Mouse (Mus musculus): ENCODE results near the gene Ccdc73. TPM values are rescaled to one million over a fixed set of nuclear protein-coding genes. Genes with fewer than 3 reads are reported as not detected.

The Ccdc73 gene
- polyA plus RNA-seq (2014; fragmentation: Illumina TruSeq; extraction: RNeasy Lipid Tissue Mini Kit (QIAGEN cat#74804); ENCODE audit: low read depth, low replicate concordance) = 49.6 TPM

DNA sequence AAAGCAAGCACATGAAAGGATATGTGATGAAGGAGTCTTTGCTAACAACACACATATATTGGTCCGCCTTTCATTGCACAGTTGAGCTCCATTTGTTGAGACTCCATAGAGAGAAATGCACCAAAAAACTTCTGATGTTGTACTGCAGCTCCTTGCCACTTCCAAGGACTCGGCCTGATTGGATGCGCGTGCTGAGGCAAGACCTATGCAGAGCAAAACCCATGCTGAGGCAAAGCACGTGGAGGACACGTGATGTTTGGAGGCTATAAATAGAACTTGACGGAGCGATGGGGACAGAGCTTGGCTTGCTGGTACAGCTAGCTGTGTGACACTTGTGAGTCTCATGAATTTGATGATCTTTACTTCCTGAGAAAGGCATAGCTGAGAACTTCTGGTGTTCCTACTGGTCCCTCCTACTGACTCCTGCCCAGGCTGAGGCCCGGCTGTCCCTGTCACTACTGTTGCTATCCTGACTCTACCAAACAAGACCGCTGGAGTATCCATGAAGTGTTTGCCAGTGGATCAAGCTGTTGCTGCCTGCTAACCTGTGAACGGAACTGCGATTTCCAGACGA, at the start of gene Ccdc73:
Ccdc73 (plus strand) TSS at position 524 of the 574 bp plus-strand sequence.

DNA sequence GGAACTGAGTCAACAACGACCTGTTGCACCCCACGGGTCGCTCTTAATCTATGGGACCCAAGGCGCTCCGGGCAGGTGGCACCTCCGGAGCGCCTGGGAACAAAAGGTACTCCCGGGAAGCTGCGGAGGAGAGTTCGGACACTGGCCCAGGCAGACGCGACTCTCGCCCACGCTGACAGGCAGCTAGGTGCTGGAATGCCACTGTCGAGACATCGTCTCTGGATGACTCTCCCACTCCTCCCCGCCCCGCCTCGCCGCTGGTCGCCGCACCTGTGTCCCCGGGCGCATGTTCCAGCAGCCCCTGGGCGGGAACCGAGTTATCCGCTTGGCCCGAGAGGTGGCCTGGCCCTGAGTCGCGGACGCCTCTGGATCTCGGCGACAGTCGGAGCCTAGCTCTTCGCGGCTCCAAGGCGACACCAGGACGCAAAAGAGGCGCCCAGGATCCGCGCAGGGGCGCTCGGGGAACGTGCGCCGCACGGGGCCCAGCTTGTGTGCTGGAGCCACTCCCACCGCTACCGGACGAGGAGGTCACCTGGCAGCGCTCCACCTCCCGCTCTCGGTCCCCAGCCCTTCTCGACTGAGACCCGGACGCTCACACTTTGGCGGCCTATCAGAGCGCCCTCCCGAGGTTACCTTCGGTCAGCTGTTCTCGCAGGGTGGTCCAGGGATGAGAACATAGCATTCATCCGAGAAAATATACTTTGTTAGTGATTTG, 18.2 kb upstream of the Ccdc73 start, which contains the start of gene Prrg4:
Prrg4 (minus strand) TSS at position 601 of the 715 bp plus-strand sequence.

DNA sequence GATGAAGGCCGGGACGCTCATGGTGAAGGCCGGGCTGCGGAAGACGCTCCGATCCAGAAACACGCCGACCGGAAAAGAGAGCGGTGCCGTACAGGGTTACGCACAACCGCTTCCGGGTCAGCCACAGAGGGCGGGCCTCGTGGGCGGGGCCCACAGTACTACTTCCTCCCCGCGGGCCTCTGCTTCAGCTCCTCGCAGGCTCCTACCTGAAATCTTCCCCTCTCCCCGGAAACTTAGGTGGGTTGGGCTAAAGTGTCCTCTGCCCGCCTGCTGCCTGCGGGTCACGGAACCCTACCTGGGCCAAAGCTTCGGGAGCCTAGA, 149.3 kb downstream of the Ccdc73 start, which contains the start of gene Eif3m:
Eif3m (minus strand) TSS at position 114 of the 321 bp plus-strand sequence.

Other genes starting within 250 kb of the Ccdc73 start
- gene Tcp11l1, start 155.6 kb upstream of the Ccdc73 start, polyA plus RNA-seq (2014; fragmentation: Illumina TruSeq; extraction: RNeasy Lipid Tissue Mini Kit (QIAGEN cat#74804); ENCODE audit: low read depth, low replicate concordance) = 14.2 TPM
- gene Pin1rt1, start 151.4 kb upstream of the Ccdc73 start, polyA plus RNA-seq (2014; fragmentation: Illumina TruSeq; extraction: RNeasy Lipid Tissue Mini Kit (QIAGEN cat#74804); ENCODE audit: low read depth, low replicate concordance) = not detected
- 3.0 TPM for gene Depdc7, start 124.9 kb upstream of the Ccdc73 start, polyA plus RNA-seq (2014; fragmentation: Illumina TruSeq; extraction: RNeasy Lipid Tissue Mini Kit (QIAGEN cat#74804); ENCODE audit: low read depth, low replicate concordance)
- 62.0 TPM for gene Qser1, start 51.0 kb upstream of the Ccdc73 start, polyA plus RNA-seq (2014; fragmentation: Illumina TruSeq; extraction: RNeasy Lipid Tissue Mini Kit (QIAGEN cat#74804); ENCODE audit: low read depth, low replicate concordance)
- 16.3 TPM for gene Prrg4, start 17.9 kb upstream of the Ccdc73 start, polyA plus RNA-seq (2014; fragmentation: Illumina TruSeq; extraction: RNeasy Lipid Tissue Mini Kit (QIAGEN cat#74804); ENCODE audit: low read depth, low replicate concordance)
- 513 TPM for gene Eif3m, start 149.3 kb downstream of the Ccdc73 start, polyA plus RNA-seq (2014; fragmentation: Illumina TruSeq; extraction: RNeasy Lipid Tissue Mini Kit (QIAGEN cat#74804); ENCODE audit: low read depth, low replicate concordance)
- not detected for gene Gm11060, start 224.2 kb downstream of the Ccdc73 start, polyA plus RNA-seq (2014; fragmentation: Illumina TruSeq; extraction: RNeasy Lipid Tissue Mini Kit (QIAGEN cat#74804); ENCODE audit: low read depth, low replicate concordance)